Mouse (Mus musculus) left cerebral cortex, postnatal 25 days (tissue): ENCODE measurements around the gene Vmn1r192. TPM values are rescaled to one million over a fixed set of nuclear protein-coding genes. Genes with fewer than 3 reads are reported as not detected.
"Not testable (repeated sequence)": the region's sequence is repeated elsewhere in the genome, so short reads cannot be mapped to it uniquely, and the experiment has no call there.

Source experiments
- DNase-seq, 2 experiments: peaks; one replicate each; pipeline ENCODE4 v3.0.0; 2022; ENCODE audit warnings: low spot score in 2 of 2, mixed read lengths in 1 of 2
- intact Hi-C: fragments of 180-260 bp; cut with DNase I; formaldehyde crosslinking; loops from one replicate; pipeline ENCODE4 v1.15.1; 2025
- microRNA-seq, 2 experiments: library from miRNA; unstranded; fragments of <30 nt; microRNA quantifications; one replicate each; pipeline ENCODE4 v1.2.0; 2022
- total RNA-seq, 2 experiments: library from RNA; stranded (reverse); gene quantifications; 2 replicates each; pipeline ENCODE4 v1.2.3; 2021

Gene Vmn1r192
- not detected for total RNA-seq

DNA sequence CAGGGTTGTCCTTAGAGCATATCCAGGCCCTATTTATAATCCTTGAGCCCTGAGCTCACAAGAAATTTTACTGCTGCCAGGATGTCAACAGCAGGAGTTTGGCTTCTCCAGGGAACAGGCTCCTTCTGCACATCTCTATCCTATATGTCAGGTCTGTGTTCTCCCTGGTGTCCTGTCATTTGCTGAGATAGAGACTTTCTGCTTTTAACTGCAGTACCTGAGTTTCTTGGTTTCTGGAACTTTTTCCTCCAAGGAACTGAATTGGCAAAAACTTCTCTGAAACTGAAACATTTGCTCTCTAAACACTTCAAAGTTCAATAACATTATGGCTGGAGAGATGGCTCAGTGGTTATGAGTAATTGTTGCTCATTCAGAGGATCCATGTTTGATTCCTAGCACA, at the start of gene Vmn1r192:
Gene Vmn1r192 (minus strand): TSS at position 101 of the 400 bp plus-strand sequence.
- DNase-seq, result no peak
- intact Hi-C loops, result no loop called here

DNA sequence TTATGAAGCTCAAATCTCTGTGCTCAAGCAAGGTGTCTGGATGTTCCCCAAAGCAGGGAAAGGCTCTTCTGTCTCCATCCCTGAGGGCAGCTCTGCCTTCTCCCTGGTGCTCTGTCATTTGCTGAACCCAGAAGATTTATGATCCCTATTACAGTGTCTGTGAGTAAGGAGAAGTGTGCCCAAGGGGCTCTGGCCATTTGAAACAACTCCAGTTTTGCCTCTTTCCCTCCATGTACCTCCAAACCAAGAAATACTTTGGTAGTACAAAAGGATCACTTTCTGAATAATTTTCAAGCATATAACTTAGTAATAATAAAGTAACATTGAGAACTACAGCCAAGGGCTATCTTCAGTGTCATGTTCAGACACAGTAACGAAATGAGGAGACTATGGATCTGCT, 32.1 kb upstream of the Vmn1r192 start, which contains the start of gene Vmn1r193:
Gene Vmn1r193 (minus strand): TSS at position 101 of the 400 bp plus-strand sequence.
- DNase-seq, intact Hi-C loops: not testable (repeated sequence)

DNA sequence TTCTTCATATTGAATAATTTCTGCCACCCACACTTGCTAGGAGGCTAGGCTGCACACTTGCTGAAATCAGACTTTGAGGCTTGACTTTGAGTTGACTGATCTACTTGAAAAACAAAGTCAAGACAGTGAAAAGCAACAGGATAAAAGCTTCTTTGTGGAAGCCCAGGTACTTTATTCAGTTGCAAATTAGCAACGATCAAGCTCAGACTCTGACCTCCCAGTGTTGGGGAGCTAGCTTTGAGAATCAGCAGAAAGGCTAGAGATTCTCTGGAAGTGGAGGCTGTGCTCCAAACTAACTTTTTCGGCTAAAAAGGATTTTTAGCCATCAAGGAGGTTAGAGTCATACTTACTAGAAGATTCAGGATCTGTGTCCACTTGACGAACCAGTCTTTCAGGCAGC, 1.8 kb upstream of the Vmn1r192 start:
- intact Hi-C loops, DNase-seq: not testable (repeated sequence)

DNA sequence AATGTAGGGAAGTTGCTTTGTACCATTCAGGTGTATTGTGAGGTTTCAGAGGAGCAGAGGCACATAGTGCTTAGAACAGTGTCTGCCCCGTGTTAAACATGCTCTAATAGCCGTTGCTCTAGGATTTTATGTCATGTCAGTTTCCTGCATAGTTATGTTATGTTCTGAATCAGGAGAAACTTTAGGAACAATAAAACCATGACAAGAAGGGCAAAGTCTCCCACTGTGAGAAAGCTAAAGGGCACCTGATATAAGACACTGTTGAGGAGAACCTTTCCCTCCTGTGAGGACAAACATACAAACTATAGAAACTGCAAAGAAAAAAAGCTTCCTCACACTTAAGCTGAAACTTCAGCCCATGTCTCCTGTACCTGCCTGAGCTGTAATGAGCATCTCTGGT, 556 bp downstream of the Vmn1r192 start:
- DNase-seq, result no peak
- intact Hi-C loops, result no loop called here

DNA sequence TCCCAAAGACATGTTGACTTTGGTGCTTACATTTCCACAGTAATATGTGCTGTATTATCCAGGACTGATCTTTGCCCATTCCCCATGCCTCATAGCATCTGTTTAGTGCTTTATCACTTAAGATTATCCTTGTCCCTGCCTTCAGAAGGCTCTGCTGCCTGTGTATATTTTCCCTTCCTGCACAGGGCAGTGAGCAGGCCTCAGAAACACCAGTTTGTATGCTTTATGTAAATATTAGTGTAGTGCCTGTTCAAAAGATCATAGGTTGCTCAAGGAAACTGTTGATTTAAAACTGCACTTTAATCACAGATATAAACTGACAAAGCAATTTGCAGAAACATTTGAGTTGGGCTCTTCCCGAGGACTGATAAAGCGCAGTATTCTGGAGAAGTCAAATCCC, 1.6 kb downstream of the Vmn1r192 start:
- DNase-seq, result no peak
- intact Hi-C loops, result no loop called here

DNA sequence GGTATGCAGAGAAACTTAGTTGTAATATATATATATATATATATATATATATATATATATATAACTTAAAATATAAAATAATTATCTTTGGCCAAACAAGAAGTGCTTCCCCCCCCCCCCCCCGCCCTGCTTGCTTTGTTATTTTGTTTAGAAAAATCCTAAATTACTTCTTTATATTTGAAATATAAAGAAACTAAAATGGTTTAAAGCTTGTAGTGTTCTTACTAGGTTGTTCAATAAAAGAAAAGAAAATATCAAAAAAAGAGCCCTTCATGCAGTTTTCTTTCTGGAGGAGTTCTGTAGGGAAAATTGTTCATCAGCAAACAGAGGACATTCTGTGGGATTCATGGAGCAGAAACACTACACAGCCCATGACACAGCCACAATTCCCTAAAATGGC, 7.1 kb downstream of the Vmn1r192 start, which contains the start of gene Vmn1r191:
Gene Vmn1r191 (minus strand): TSS at position 101 of the 400 bp plus-strand sequence.
- DNase-seq, result no peak

GRCm38 (mm10) chr13:22168416-22168815, 22.5 kb downstream of the Vmn1r192 start:
- DNase-seq, result no peak
- intact Hi-C loops, result no loop called here

More for the DNA sequence above, 7.1 kb downstream of the Vmn1r192 start, which contains the start of gene Vmn1r191:
- intact Hi-C loops, result no loop called here

DNA sequence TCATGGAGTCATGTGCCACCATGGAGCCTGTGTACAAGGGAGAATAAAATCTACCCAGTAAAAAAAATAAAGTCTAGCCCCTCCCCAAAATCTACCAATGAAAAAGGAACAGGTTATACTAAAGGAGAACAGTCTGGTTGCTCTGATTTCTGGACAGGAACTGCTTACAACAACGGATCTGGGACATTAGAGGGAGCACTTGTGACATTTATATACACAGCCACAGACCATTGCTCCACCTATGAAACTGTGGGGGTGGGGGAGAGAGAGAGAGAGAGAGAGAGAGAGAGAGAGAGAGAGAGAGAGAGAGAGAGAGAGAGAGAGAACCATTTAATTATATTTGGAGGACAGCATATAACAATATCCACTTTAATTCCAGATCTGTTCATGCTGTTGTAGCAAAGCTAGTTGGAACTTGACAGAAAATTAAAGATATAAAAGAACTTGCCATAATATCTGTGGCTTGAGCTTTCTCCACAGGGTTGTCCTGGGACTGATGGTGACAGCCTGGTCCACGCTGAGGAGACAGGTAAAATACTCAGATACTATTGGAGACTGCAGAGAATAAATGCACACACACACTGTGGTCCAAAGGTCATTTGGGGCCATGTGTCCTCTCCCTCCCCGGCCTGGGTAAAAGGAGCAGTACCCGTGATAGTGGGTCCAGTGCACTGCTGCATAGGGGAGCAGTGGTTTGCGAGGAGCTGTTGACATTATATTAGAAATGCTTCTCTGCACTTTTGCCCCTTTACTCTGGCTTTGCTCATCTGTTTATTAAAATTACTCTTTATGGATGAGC, 54.2 kb downstream of the Vmn1r192 start:
- DNase-seq, intact Hi-C loops: not testable (repeated sequence)

Small RNAs within 50 kb of the gene (microRNA-seq; reads per million reads assigned to microRNA genes)
- gene Gm23282 (0 reads per million in 2 experiments), gene Gm25084 (0 reads per million in 2 experiments)

Other genes starting within 250 kb of the Vmn1r192 start
- 1 to 10 TPM; 2.6 to 3.3 TPM for gene Zfp184, start 246.0 kb downstream of the Vmn1r192 start, total RNA-seq
- gene Pom121l2, start 209.9 kb downstream of the Vmn1r192 start, total RNA-seq, result not detected
- gene Prss16, start 181.4 kb downstream of the Vmn1r192 start, total RNA-seq, result under 1 TPM; 0.25 to 0.39 TPM
- 10 to 100 TPM; 28.7 to 29.1 TPM for gene Hist1h2ah, start 155.6 kb downstream of the Vmn1r192 start, total RNA-seq
- 10 to 100 TPM; 10.0 to 11.6 TPM for gene Hist1h2bk, start 155.3 kb downstream of the Vmn1r192 start, total RNA-seq
- 10 to 100 TPM; 60.2 to 73.2 TPM for gene Hist1h4i, start 149.8 kb downstream of the Vmn1r192 start, total RNA-seq
- gene Hist1h2ag, start 148.2 kb downstream of the Vmn1r192 start, total RNA-seq, result 10 to 100 TPM in 1 of 2 experiments, 1 to 10 TPM in 1; 8.5 to 19.5 TPM
- 10 to 100 TPM; 14.0 to 18.1 TPM for gene Hist1h2bj, start 147.9 kb downstream of the Vmn1r192 start, total RNA-seq
- not detected for gene Vmn1r188, start 106.7 kb downstream of the Vmn1r192 start, total RNA-seq
- not detected for gene Vmn1r189, start 85.3 kb downstream of the Vmn1r192 start, total RNA-seq
- gene Vmn1r191, start 7.2 kb downstream of the Vmn1r192 start, total RNA-seq, result not detected
- not detected for gene Vmn1r193, start 32.0 kb upstream of the Vmn1r192 start, total RNA-seq
- not detected for gene Vmn1r194, start 53.1 kb upstream of the Vmn1r192 start, total RNA-seq
- not detected for gene Vmn1r195, start 79.4 kb upstream of the Vmn1r192 start, total RNA-seq
- gene Vmn1r196, start 98.8 kb upstream of the Vmn1r192 start, total RNA-seq, result not detected
- not detected for gene Vmn1r197, start 133.4 kb upstream of the Vmn1r192 start, total RNA-seq
- gene Vmn1r198, start 159.2 kb upstream of the Vmn1r192 start, total RNA-seq, result not detected
- not detected for gene Vmn1r199, start 188.7 kb upstream of the Vmn1r192 start, total RNA-seq
- not detected for gene Vmn1r200, start 199.2 kb upstream of the Vmn1r192 start, total RNA-seq